Mouse (Mus musculus) embryo, embryonic 10 days (tissue): ENCODE measurements around the gene Gm37240.

ENCODE experiments used
- DNase-seq: peaks from one replicate; pipeline ENCODE4 v3.0.0-alpha.2; 2015; ENCODE audit warnings: low spot score

Gene Gm37240

GRCm38 (mm10) chr3:85398483-85398835 lies 488.9 kb downstream of the Gm37240 start:
- DNase-seq, result no peak

GRCm38 (mm10) chr3:85397816-85398482 lies 489.4 kb downstream of the Gm37240 start:
- no peak for DNase-seq

- DNase-seq, result no peak
Observed at GRCm38 (mm10) chr3:85393395-85393794, 493.9 kb downstream of the Gm37240 start.

- no peak for DNase-seq
Observed at GRCm38 (mm10) chr3:85391756-85392155, 495.6 kb downstream of the Gm37240 start.

DNA sequence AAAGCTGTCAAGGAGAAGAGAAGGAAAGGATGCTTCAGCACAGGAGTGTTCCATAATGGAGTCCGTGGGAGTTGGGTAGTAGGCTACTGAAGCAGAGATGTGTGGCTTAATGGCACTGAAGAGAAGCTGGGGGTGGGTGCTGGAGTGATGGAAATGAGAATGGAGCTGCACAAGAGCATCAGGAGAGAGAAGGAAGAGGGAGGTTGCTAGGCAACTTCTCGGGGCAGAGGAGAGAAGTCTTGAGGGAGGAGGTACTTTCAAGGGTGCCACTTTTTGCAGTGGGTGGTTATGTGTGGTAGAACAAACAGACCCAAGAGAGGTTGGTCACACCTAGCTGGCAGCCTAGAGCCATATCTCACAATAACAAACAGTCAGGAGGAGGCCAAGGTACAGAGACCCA lies 496.2 kb downstream of the Gm37240 start:
- no peak for DNase-seq

- DNase-seq, result no peak
Observed at GRCm38 (mm10) chr3:85385371-85385770, 501.9 kb downstream of the Gm37240 start.

- DNase-seq, result no peak
Observed at GRCm38 (mm10) chr3:85383330-85383729, 504.0 kb downstream of the Gm37240 start.

DNA sequence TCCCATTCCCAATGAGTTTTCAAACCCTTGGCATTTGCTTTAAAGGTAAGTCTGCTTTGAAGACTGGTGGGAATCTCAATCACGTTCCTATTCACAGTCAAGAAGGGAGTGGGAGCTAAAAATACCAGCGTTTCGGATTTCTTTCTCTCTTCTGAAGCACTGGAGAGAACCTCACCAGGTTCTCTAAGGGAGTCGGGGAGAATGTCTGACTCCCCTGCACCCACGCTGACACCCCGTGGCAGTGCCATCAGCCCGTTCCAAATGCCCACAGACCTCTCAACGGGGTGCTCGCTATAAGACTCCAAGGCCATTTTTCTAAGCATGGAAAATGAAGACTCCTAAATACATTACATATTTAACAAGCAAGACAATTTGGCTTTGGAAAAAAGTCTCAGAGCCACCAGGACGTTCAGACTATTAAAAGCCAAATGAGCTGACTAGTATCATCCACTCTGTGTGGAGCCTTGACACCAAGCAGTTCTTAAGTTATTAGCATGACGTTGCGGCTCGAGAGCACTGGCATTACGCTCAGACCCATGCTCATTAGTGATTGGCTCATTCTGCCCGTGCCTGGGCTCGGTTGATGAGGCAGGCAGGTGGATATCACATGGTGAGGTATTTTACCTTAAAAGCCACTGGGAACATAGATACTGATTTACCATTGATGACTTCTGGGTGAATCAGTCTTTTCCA lies 508.5 kb downstream of the Gm37240 start:
- no peak for DNase-seq

DNA sequence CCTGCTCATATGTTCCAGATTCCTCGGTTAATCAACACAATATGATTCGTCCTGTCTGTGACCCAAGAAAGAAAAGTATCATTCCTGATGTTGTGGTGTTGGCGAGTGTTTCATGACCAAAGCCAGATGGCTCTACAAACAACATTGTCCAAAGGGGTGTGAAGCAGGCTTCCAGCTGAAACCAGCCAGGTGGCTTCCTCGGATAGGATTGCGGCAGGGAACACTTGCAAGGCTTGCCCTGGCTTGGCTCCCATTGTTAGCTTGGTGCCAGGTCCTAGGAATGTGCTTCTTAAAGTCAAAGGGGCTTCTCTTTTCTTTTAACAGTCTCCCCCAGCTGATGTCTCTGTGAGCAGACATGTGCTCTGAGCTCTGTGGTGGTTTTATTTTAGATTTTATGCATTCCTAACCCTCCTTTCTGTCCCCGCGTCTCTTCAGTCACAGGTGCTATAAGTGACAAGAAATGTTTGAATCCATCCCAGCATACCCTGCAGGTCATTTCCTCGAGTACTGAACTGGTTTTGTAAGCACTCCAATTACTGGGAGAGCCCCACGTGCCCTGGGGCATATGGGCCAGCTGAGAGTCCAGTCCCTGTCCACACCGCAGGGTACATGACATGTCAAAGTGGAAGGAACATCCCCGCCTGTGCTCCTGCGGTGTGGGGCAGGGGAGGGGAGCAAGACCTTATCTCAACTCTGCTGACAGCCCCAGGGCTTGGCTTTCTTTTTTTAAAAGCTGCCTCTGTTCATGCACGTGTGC lies 509.2 kb downstream of the Gm37240 start:
- peak; percentile 30 for DNase-seq

- DNase-seq, result no peak
Observed at GRCm38 (mm10) chr3:85377505-85377904, 509.8 kb downstream of the Gm37240 start.

DNA sequence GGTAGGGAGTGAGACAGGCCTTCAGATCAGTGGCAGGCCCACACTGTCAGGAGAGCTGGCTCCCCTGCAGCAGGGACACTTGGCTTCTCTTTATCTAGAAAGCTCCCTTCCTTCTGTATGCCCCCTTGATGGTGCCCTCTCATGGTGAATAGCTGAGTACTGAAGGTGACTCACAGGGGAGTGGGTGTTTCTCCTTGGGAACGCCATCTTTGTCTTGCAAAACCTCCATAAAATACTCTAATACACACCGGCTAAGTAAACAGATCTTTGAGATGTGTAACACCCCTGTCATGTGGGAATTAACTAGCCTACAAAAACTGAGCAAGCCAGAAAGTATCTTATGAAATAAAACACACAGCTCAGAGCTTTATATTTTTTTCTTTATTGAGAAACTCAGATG lies 510.8 kb downstream of the Gm37240 start:
- no peak for DNase-seq

- DNase-seq, result peak; percentile 62
Observed at GRCm38 (mm10) chr3:85373039-85373438, 514.3 kb downstream of the Gm37240 start.

- no peak for DNase-seq
Observed at GRCm38 (mm10) chr3:85369847-85370246, 517.5 kb downstream of the Gm37240 start.

- DNase-seq, result no peak
Observed at GRCm38 (mm10) chr3:85369157-85369556, 518.2 kb downstream of the Gm37240 start.

DNA sequence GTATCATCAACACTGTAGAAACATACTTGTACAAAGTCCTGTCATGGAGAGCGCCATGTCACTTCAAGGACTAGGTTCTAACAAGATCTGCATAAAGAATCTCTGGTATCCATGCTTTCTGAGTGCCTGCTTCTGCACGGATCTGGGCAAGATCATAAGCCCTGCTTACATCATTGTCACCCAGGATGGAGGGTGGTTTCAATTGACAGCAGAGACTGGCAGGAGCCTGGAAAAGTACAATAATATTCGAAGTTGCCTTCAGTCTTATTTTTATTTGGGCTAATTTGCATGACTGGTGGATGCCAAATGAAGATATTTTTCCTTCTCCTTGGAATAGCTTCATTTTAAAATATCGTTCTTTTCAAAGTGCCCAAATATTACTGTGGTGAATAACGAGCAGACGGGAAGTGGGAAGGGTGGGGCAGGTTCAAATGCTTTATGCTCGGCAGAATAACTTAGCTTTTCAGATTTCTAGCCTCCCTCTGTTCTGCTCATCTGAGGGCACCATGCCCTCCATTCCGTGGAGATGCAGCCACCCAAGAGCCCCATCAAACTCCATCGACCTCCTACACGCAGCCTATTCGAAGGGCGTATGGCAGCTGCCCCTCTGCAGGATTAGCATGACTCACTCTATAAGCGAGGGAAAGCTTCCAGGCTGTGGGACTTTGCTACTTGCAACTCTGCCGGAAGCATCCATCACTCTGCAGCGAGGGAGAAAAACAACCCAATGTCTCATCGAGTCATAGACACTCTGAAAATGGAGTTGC lies 518.8 kb downstream of the Gm37240 start:
- DNase-seq, result no peak

DNA sequence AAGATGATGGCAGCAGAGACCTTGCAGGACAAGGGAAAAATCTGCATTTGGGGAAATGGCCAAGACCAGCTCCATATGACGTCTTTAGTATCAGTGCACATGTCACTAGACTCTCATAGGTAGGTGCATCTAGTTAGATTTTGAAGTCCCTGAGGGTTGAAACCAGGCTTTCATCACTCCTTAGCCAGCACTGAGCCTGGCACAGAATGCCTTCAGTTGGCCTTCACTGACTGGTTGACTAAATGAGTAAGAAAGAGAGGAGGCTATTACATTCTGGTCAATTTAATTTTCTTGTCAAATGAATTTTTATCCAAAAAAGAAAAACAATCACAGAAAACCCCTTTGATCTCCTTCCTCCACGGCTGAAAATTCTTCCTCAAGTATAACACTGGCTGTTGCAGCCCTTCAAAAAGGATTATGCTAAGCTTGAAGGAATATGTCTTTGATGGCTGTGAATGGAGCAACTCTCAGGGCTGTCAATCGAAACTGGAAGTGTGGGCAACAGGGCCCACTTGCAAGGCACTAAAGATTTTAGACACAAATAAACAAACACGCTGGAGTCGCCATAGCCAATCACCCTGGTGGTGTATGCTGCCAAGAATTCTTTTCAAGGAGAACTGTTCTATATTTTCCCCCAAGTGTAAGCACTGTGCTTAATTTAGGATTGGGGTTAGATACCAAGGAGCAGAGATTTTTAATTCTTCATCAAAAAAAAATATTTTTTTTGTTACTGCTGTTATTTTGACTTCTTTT lies 522.6 kb downstream of the Gm37240 start:
- DNase-seq, result no peak

DNA sequence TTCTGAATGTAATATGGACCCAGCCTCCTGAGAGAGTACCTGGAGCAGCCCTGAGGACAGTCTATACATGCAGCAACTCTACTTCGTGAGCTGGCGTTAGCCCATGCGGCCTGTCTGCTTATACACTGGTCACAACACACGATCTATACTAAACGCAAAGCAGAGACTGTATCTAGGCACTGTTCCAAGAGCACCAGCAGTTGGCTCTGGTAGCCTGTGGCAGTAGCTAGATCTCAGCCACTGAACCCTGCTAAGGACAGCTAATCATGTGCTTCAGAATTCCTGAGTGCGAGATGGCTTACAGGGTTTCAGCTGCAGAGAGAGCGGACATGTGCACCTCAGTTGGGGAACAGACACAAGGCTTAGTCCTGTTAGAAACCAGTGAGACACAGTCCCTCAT lies 524.4 kb downstream of the Gm37240 start:
- DNase-seq, result no peak

GRCm38 (mm10) chr3:85356373-85356772 lies 530.9 kb downstream of the Gm37240 start:
- no peak for DNase-seq

DNA sequence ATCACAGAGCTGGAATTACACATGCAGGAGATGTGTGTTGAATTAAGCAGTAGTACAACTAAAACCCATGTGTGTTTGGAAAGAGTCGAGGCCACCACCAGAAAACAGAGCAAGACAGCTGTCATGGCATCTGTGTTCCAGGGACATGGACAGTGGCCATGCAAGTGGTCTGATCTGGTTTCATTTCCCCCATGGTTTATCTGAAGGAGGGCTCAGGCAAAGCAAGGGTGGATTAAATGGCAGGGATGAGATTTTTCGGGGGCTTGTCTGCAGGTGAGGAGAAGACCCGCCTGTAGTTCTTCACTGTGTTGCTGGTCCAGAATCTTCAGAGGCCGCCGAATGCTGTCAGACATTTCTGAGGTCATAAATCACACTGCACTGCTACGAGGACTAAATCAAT lies 539.3 kb downstream of the Gm37240 start:
- DNase-seq, result no peak

DNA sequence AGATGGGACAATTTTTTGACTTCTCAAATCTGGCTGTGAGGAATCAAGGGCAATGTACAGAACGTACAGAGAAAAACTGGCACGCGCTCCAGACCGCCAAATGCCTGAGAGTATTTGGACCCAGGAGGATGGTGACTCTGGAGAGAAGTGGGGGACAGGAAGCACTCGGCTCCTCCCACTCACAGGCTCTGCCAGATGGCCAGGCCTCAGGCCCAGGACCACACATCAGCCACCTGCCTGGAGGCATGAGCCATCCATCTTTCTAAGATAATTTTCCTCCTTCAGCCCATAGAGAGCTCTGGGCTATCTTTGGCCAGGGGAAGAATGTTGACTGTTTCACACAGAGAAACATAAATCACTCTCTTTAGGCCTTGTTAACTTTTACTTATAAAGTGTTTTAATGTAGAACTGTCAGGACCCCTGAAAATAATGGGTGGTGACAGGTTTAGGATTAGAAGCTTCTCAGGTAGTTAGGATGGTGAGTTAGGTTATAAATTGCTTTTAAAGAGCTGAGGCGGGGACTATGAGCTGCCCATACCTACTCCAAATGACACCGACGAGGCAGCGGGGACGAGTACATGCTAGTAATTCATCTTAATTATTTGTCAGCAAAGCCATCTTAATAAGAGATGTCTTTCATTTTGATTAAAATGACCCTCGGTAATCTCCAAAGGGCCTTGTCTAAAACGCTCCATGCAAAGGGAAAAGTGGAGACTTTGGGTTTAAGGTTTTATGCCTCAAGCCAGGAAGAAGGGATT lies 546.0 kb downstream of the Gm37240 start:
- DNase-seq, result peak; percentile 60

DNA sequence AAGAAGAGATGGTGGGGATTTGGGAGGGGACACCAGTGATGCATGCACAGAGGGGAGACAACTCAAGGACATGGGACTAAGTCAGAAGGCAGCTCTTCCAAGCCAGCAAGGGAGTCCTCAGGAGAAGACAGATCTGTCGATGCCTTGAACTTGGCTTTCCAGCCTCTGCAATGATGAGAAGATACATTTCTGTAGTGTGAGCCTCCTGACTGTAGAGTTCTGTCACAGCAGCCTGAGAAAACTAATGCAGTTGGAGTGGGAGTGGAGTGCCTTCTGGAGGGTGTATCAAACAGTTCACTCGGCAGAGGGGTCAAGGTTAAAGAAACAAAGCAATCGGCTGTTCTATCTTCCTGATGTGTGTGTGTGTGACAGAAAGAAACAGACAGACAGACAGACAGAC lies 546.8 kb downstream of the Gm37240 start:
- no peak for DNase-seq
